Mouse (Mus musculus) myocyte (in vitro differentiated cells): Measurements from ENCODE around the gene Ndufb4.

ENCODE experiments used
- E2F4 ChIP-seq: IDR thresholded peaks from one replicate; pipeline ENCODE4 v1.6.1; 2011; ENCODE audit warnings: mild to moderate bottlenecking, control low read depth, moderate library complexity; ENCODE audit not compliant: insufficient read depth
- MAX ChIP-seq: IDR thresholded peaks from one replicate; pipeline ENCODE4 v1.6.1; 2011; ENCODE audit warnings: low read depth, mild to moderate bottlenecking, control low read depth
- MYOD1 ChIP-seq, 3 experiments: IDR thresholded peaks; one replicate each; pipeline ENCODE4 v1.6.1; 2011; ENCODE audit warnings: control low read depth in 2 of 3, low read depth in 2 of 3, mild to moderate bottlenecking in 2 of 3, moderate library complexity in 1 of 3; ENCODE audit not compliant: insufficient read length in 2 of 3, control insufficient read depth in 1 of 3
- MYOG ChIP-seq, 3 experiments: IDR thresholded peaks; one replicate each; pipeline ENCODE4 v1.6.1; 2011; ENCODE audit warnings: control low read depth in 2 of 3, low read depth in 2 of 3, mild to moderate bottlenecking in 2 of 3; ENCODE audit not compliant: insufficient read length in 2 of 3, control insufficient read depth in 1 of 3, insufficient read depth in 1 of 3
- POLR2A ChIP-seq: IDR thresholded peaks from one replicate; pipeline ENCODE4 v1.6.1; 2011; ENCODE audit warnings: low read depth, mild to moderate bottlenecking, control low read depth, moderate library complexity; ENCODE audit not compliant: insufficient read length
- POLR2AphosphoS2 ChIP-seq: IDR thresholded peaks from one replicate; pipeline ENCODE4 v1.6.1; 2011; ENCODE audit warnings: low read depth, control low read depth; ENCODE audit not compliant: insufficient read length
- REST ChIP-seq: IDR thresholded peaks from one replicate; pipeline ENCODE4 v1.6.1; 2011; ENCODE audit warnings: mild to moderate bottlenecking, control low read depth, moderate library complexity; ENCODE audit not compliant: insufficient read depth, insufficient read length
- USF1 ChIP-seq: IDR thresholded peaks from one replicate; pipeline ENCODE4 v1.6.1; 2011; ENCODE audit warnings: low read depth, mild to moderate bottlenecking, control low read depth, moderate library complexity

DNA sequence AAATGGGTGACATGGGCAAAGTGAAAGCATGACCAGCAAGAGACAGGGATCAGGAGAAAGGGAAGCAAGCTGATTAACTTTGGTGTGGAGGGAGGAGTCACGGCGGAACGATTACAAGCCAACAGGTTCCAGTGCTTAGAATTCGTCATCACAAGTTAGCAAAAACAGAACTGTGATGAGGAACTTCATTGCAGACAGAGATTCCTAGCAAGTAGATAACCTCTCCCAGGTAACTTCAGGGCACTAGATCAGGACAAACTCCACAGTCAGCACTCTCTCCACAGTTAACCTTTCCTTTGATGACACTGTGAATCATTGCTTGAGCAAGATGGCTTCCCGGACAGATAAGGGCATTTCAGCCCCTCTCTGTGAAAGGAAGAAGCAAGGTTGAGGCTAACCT, 56.8 kb downstream of the Ndufb4 start:
- no peak for TF ChIP-seq POLR2A
- TF ChIP-seq E2F4 = no peak
- no peak for TF ChIP-seq MYOG (IDR thresholded peaks at IDR 0.05; ENCODE audit: control insufficient read depth in 1 of 3, insufficient read depth in 1 of 3, insufficient read length in 2 of 3, low read depth in 2 of 3)
- TF ChIP-seq REST = no peak
- TF ChIP-seq POLR2AphosphoS2 = no peak
- TF ChIP-seq MAX = no peak
- TF ChIP-seq USF1 = no peak
- TF ChIP-seq MYOD1 (IDR thresholded peaks at IDR 0.05; ENCODE audit: control insufficient read depth in 1 of 3, insufficient read length in 2 of 3, low read depth in 2 of 3) = no peak
